Mouse (Mus musculus) forebrain, postnatal 0 days (tissue): ENCODE results near the gene Trim8. TPM values are rescaled to one million over a fixed set of nuclear protein-coding genes. Genes with fewer than 3 reads are reported as not detected.

Source experiments
- ATAC-seq: fragments of 200-750 bp; cut with Nextera tagmentation; 2 replicates; pipeline ENCODE4 v1.8.0; 2017; ENCODE audit warnings: mild to moderate bottlenecking, moderate library complexity
- DNase-seq: peaks from one replicate; pipeline ENCODE4 v3.0.0-alpha.2; 2015
- H3K27ac ChIP-seq: fragments of 300-500 bp; sonication (generic); 2 replicates; pipeline ENCODE4 v1.5.1; 2014; ENCODE audit warnings: low read depth, mild to moderate bottlenecking, antibody characterized with exemption, low read length, moderate library complexity, mixed read lengths
- H3K27me3 ChIP-seq: fragments of 300-500 bp; sonication (generic); 2 replicates; pipeline ENCODE4 v1.6.1; 2014; ENCODE audit warnings: mild to moderate bottlenecking, low read length, mixed read lengths; ENCODE audit not compliant: insufficient read depth
- H3K36me3 ChIP-seq: fragments of 300-500 bp; sonication (generic); 2 replicates; pipeline ENCODE4 v1.6.1; 2014; ENCODE audit warnings: mild to moderate bottlenecking, moderate library complexity; ENCODE audit not compliant: insufficient read depth
- H3K4me1 ChIP-seq: fragments of 300-500 bp; sonication (generic); 2 replicates; pipeline ENCODE4 v1.6.1; 2014; ENCODE audit warnings: antibody characterized with exemption; ENCODE audit not compliant: insufficient read depth
- H3K4me2 ChIP-seq: fragments of 300-500 bp; sonication (generic); 2 replicates; pipeline ENCODE4 v1.6.1; 2014; ENCODE audit warnings: low read depth, mild to moderate bottlenecking, moderate library complexity
- H3K4me3 ChIP-seq: fragments of 300-500 bp; sonication (generic); 2 replicates; pipeline ENCODE4 v1.5.1; 2014; ENCODE audit warnings: low read depth, low read length, mixed read lengths
- H3K9ac ChIP-seq: fragments of 300-500 bp; sonication (generic); 2 replicates; pipeline ENCODE4 v1.6.1; 2014; ENCODE audit warnings: mild to moderate bottlenecking
- H3K9me3 ChIP-seq: fragments of 300-500 bp; sonication (generic); 2 replicates; pipeline ENCODE4 v1.6.1; 2016; ENCODE audit warnings: low read length
- CTCF ChIP-seq: sonication (generic); IDR thresholded peaks from 2 replicates; pipeline ENCODE4 v1.5.1; 2016; ENCODE audit warnings: antibody characterized with exemption, control low read depth, low read depth
- WGBS: fragments of 180-500 bp; shearing (Covaris S2); extraction: QIAGEN DNeasy Blood & Tissue Kit; methylation state at CpG from one replicate; pipeline ENCODE4 v1.1.7; 2014; 5-methylcytosine and 5-hydroxymethylcytosine counted together
- polyA plus RNA-seq: library from polyadenylated mRNA; unstranded; fragments of >200 nt; fragmentation: Nextera tagmentation; extraction: Ambion mirVana; gene quantifications from 2 replicates; pipeline ENCODE4 v1.2.1, GENCODE M21; 2015
- total RNA-seq: library from RNA; depleted of rRNA; stranded (reverse); fragments of >200 nt; gene quantifications from 2 replicates; pipeline ENCODE4 v1.2.3, GENCODE M21; 2014

Trim8 gene
- total and polyA plus RNA-seq, 2 experiments from 2014 or later, result 28.2 to 76.5 TPM

GRCm38 (mm10) chr19:46479306-46480075 lies 22.0 kb upstream of the Trim8 start:
- no peak overlapping the region for H3K9ac ChIP-seq

GRCm38 (mm10) chr19:46480624-46481345 lies 20.7 kb upstream of the Trim8 start:
- no peak overlapping the region for H3K4me3 ChIP-seq
- H3K27me3 ChIP-seq, result no peaks in the 10 kb centered on the region
- no peak overlapping the region for H3K4me2 ChIP-seq
- ATAC-seq (no peak), DNase-seq (no peak)
- H3K9ac ChIP-seq, result no peak overlapping the region
- peaks cover 36% of the 10 kb centered on the region for H3K36me3 ChIP-seq
- H3K4me1 ChIP-seq, result peaks cover 9% of the 10 kb centered on the region
- WGBS, result 76% methylated on average over 10 of the region's 10 CpGs
- no peaks in the 10 kb centered on the region for H3K9me3 ChIP-seq
- TF ChIP-seq CTCF, result no peak
- H3K27ac ChIP-seq, result no peak overlapping the region

More at GRCm38 (mm10) chr19:46479306-46480075, 22.0 kb upstream of the Trim8 start:
- Histone ChIP-seq H3K4me2 (no peak overlapping the region), H3K4me3 (no peak overlapping the region), H3K9me3 (no peaks in the 10 kb centered on the region), H3K36me3 (peaks cover 41% of the 10 kb centered on the region), H3K27ac (no peak overlapping the region), H3K27me3 (no peaks in the 10 kb centered on the region), H3K4me1 (peaks cover 9% of the 10 kb centered on the region)
- WGBS, result 73% methylated on average over 21 of the region's 21 CpGs
- ATAC-seq, result no peak
- DNase-seq, result no peak
- TF ChIP-seq CTCF, result no peak

DNA sequence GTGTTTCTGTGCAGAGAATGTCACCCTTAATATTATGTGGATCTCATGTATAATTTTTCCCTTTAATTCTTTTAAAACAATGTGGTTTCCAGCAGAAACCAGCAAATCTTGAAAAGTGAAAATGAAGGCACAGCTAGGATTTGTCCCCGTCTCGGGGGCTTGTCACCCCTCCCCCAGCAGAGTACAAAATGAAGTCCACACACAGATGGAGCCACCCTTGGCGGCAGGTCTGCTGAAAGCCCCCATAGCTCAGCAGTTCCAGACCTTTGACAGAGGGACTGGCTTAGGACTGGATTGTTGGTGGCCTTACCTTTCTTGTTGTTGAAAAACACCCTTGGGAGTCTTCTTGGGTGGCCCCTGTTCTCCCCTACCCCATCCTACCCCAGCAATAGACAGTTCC lies 20.1 kb upstream of the Trim8 start:
- H3K36me3 ChIP-seq, result peaks cover 40% of the 10 kb centered on the region
- DNase-seq (no peak), ATAC-seq (no peak)
- no peak for TF ChIP-seq CTCF
- H3K9me3 ChIP-seq, result no peaks in the 10 kb centered on the region
- H3K4me1 ChIP-seq, result peaks cover 9% of the 10 kb centered on the region
- H3K27ac ChIP-seq, result no peak overlapping the region
- WGBS, result 18% methylated on average over 3 of the region's 3 CpGs
- H3K27me3 ChIP-seq, result no peaks in the 10 kb centered on the region
- H3K4me2 ChIP-seq, result no peak overlapping the region
- H3K4me3 ChIP-seq, result no peak overlapping the region
- no peak overlapping the region for H3K9ac ChIP-seq

- no peak for TF ChIP-seq CTCF
- DNase-seq (no peak), ATAC-seq (no peak)
- WGBS, result 17% methylated on average over 4 of the region's 4 CpGs
- Histone ChIP-seq H3K4me1 (peaks cover 9% of the 10 kb centered on the region), H3K27ac (no peak overlapping the region), H3K36me3 (peaks cover 40% of the 10 kb centered on the region), H3K9ac (no peak overlapping the region), H3K9me3 (no peaks in the 10 kb centered on the region), H3K27me3 (no peaks in the 10 kb centered on the region), H3K4me3 (no peak overlapping the region), H3K4me2 (no peak overlapping the region)
These were observed 19.7 kb upstream of the Trim8 start for GRCm38 (mm10) chr19:46481756-46482155.

DNA sequence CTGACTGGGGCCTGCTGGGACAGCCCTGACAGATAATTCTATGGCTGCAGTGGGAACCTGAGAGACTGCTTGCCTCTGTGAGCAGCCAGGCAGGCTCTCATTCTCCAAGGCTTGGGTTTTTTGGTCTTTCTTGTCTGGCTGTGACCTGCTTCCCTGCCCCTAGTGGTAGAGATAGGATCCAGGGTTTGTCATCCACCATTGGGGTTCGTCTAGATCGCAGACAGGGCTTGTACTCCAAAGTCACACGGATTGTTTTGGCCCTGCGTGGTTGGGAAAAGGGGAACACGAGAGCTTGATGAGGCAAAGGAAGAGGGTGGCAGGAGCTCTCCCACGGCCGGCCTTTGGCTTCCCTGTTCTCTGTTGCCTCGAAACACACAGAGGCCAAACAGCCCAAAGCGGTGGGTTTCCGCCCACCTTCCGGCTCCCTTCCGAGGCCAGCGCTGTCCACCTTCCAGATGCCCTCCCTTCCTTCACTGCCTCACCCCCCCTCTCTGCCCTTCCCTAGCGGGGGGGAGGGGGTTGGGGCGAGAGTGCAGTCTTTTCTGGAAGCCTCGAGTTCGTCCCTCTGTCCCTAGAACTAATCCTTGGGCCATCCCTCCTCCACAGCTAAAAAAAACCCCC lies 18.5 kb upstream of the Trim8 start:
- Histone ChIP-seq H3K4me1 (peaks cover 9% of the 10 kb centered on the region), H3K27ac (peak overlapping the region; percentile 54; the same call in 1 of the 2 replicates), H3K9me3 (no peaks in the 10 kb centered on the region), H3K36me3 (peaks cover 41% of the 10 kb centered on the region), H3K4me3 (no peak overlapping the region), H3K27me3 (no peaks in the 10 kb centered on the region), H3K4me2 (no peak overlapping the region), H3K9ac (no peak overlapping the region)
- DNase-seq, result no peak
- ATAC-seq, result peak; percentile 49; the same call in 1 of the 2 replicates
- peak; percentile 60 for TF ChIP-seq CTCF
- 33% methylated on average over 17 of the region's 17 CpGs for WGBS

DNA sequence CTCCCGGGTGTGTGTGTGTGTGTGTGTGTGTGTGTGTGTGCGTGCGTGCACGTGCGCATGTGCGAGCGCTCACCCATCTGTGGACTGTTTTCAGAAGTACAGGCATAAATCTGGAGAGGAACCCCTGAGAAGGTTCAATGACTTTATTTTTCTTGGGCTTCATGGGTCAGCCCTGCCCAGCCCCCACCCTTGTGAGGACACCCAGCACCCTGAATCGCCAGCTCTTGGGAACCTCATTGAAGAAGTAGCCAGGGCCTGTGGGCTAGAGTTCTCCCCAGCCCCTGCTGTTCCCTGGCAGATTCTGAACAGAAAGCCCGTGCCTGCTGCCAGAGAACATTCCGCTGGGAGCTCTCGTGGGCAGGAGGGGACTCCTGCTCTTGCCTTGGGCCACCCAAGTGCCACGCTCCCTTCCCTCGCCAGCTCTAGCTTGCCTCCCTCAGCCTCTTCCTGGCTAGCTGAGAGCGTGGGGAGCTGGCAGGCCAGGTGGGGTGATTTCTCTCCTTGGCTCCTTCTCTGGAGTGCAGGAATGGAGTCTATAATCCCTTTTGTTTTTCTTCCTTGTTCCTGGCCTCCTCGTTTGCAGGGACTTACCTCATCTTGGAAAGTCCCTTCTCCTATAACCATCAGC lies 17.7 kb upstream of the Trim8 start:
- DNase-seq (peak; percentile 65), ATAC-seq (peak; percentile 70)
- no peaks in the 10 kb centered on the region for H3K9me3 ChIP-seq
- WGBS, result 43% methylated on average over 15 of the region's 15 CpGs
- no peaks in the 10 kb centered on the region for H3K27me3 ChIP-seq
- no peak overlapping the region for H3K9ac ChIP-seq
- H3K27ac ChIP-seq, result peak overlapping the region; percentile 66
- no peak overlapping the region for H3K4me3 ChIP-seq
- peaks cover 35% of the 10 kb centered on the region for H3K36me3 ChIP-seq
- peaks cover 9% of the 10 kb centered on the region for H3K4me1 ChIP-seq
- no peak overlapping the region for H3K4me2 ChIP-seq
- TF ChIP-seq CTCF, result no peak
